Mouse (Mus musculus): ENCODE results near the gene Lrmda. TPM values are rescaled to one million over a fixed set of nuclear protein-coding genes. Genes with fewer than 3 reads are reported as not detected.

The Lrmda gene
- total and polyA plus RNA-seq, 3 experiments = 5.1 to 5.9 TPM; not detected in 1

GRCm38 (mm10) chr14:22589503-22590215, 570.1 kb downstream of the Lrmda start:
- H3K4me3 ChIP-seq (ENCODE audit: control insufficient read depth in 1 of 2, insufficient read depth in 1 of 2, low read depth in 2 of 2, low read length in 2 of 2) = no peak overlapping the region
- H3K27me3 ChIP-seq (ENCODE audit: control insufficient read depth in 1 of 2, insufficient read depth in 2 of 2, low read length in 2 of 2) = no peaks in the 10 kb centered on the region
- no peak overlapping the region for H3K9ac ChIP-seq (ENCODE audit: control insufficient read depth, low read depth, low read length, poor library complexity, severe bottlenecking)
- peaks cover 0 to 3% of the 10 kb centered on the region in 2 experiments for H3K36me3 ChIP-seq (ENCODE audit: control insufficient read depth in 1 of 2, insufficient read depth in 2 of 2, low read length in 2 of 2)
- no peaks in the 10 kb centered on the region for H3K79me2 ChIP-seq (ENCODE audit: control insufficient read depth, insufficient read depth, low read length, poor library complexity)
- H3K9me3 ChIP-seq (replicated peaks; ENCODE audit: insufficient read depth, low read length) = no peaks in the 10 kb centered on the region
- H3K4me1 ChIP-seq (ENCODE audit: control insufficient read depth in 1 of 2, insufficient read depth in 2 of 2, low read length in 2 of 2) = peaks cover 0 to 3% of the 10 kb centered on the region in 2 experiments; a peak in 1 of 4 replicates
- DNase-seq (ENCODE audit: low read depth, low spot score) = no peak
- TF ChIP-seq TCF12 (IDR thresholded peaks at IDR 0.05; ENCODE audit: low read depth, low read length) (no peak), CHD2 (IDR thresholded peaks at IDR 0.05; ENCODE audit: low read length) (no peak), UBTF (IDR thresholded peaks at IDR 0.05; ENCODE audit: borderline replicate concordance, insufficient read depth, low read depth, low read length) (no peak), POLR2A (IDR thresholded peaks at IDR 0.05; ENCODE audit: control insufficient read depth in 1 of 2, insufficient read depth in 1 of 2, low read depth in 1 of 2, low read length in 2 of 2, poor library complexity in 1 of 2) (no peak), POLR2AphosphoS5 (IDR thresholded peaks at IDR 0.05; ENCODE audit: borderline replicate concordance, low read depth, low read length) (no peak), SIN3A (IDR thresholded peaks at IDR 0.05; ENCODE audit: low read length) (no peak)
- H3K27ac ChIP-seq (ENCODE audit: control insufficient read depth, low read depth, low read length) = no peak overlapping the region

- TF ChIP-seq USF2 (IDR thresholded peaks at IDR 0.05; ENCODE audit: borderline replicate concordance in 1 of 2, insufficient read depth in 1 of 2, low read depth in 1 of 2, low read length in 2 of 2) = no peak
- no peak for TF ChIP-seq ETS1 (IDR thresholded peaks at IDR 0.05; ENCODE audit: low read depth, low read length)
- no peak overlapping the region for H3K4me3 ChIP-seq (ENCODE audit: control insufficient read depth in 1 of 2, insufficient read depth in 1 of 2, low read depth in 2 of 2, low read length in 2 of 2)
- H3K9ac ChIP-seq (ENCODE audit: control insufficient read depth, low read depth, low read length, poor library complexity, severe bottlenecking) = no peak overlapping the region
- H3K27me3 ChIP-seq (ENCODE audit: control insufficient read depth in 1 of 2, insufficient read depth in 2 of 2, low read length in 2 of 2) = no peaks in the 10 kb centered on the region
- H3K36me3 ChIP-seq (ENCODE audit: control insufficient read depth in 1 of 2, insufficient read depth in 2 of 2, low read length in 2 of 2) = peaks cover 0 to 3% of the 10 kb centered on the region in 2 experiments; a peak in 3 of 4 replicates
- DNase-seq (ENCODE audit: low read depth, low spot score) = no peak
- H3K27ac ChIP-seq (ENCODE audit: control insufficient read depth, low read depth, low read length) = no peak overlapping the region
- no peaks in the 10 kb centered on the region for H3K9me3 ChIP-seq (replicated peaks; ENCODE audit: insufficient read depth, low read length)
- H3K79me2 ChIP-seq (ENCODE audit: control insufficient read depth, insufficient read depth, low read length, poor library complexity) = no peaks in the 10 kb centered on the region
- peaks cover 0 to 3% of the 10 kb centered on the region in 2 experiments; a peak in 1 of 4 replicates for H3K4me1 ChIP-seq (ENCODE audit: control insufficient read depth in 1 of 2, insufficient read depth in 2 of 2, low read length in 2 of 2)
Observed at GRCm38 (mm10) chr14:22591186-22591585, 571.7 kb downstream of the Lrmda start.

- no peak for TF ChIP-seq MAFK (IDR thresholded peaks at IDR 0.05; ENCODE audit: borderline replicate concordance, low read depth, low read length)
- no peak for TF ChIP-seq CHD1 (IDR thresholded peaks at IDR 0.05; ENCODE audit: low read depth, low read length)
- H3K9ac ChIP-seq (ENCODE audit: control insufficient read depth, low read depth, low read length, poor library complexity, severe bottlenecking) = no peak overlapping the region
Observed at GRCm38 (mm10) chr14:22597508-22597907, 578.0 kb downstream of the Lrmda start.

More at GRCm38 (mm10) chr14:22597508-22597907, 578.0 kb downstream of the Lrmda start:
- H3K4me3 ChIP-seq (ENCODE audit: control insufficient read depth in 1 of 2, insufficient read depth in 1 of 2, low read depth in 2 of 2, low read length in 2 of 2) = no peak overlapping the region
- no peaks in the 10 kb centered on the region for H3K4me1 ChIP-seq (ENCODE audit: control insufficient read depth in 1 of 2, insufficient read depth in 2 of 2, low read length in 2 of 2)
- DNase-seq (ENCODE audit: low read depth, low spot score) = no peak
- no peaks in the 10 kb centered on the region for H3K79me2 ChIP-seq (ENCODE audit: control insufficient read depth, insufficient read depth, low read length, poor library complexity)
- H3K36me3 ChIP-seq (ENCODE audit: control insufficient read depth in 1 of 2, insufficient read depth in 2 of 2, low read length in 2 of 2) = peaks cover 0 to 2% of the 10 kb centered on the region in 2 experiments; a peak in 2 of 4 replicates
- H3K27ac ChIP-seq (ENCODE audit: control insufficient read depth, low read depth, low read length) = no peak overlapping the region
- H3K27me3 ChIP-seq (ENCODE audit: control insufficient read depth in 1 of 2, insufficient read depth in 2 of 2, low read length in 2 of 2) = no peaks in the 10 kb centered on the region
- no peaks in the 10 kb centered on the region for H3K9me3 ChIP-seq (replicated peaks; ENCODE audit: insufficient read depth, low read length)
